Mouse (Mus musculus) megakaryocyte-erythroid progenitor cell, adult 5-6 weeks (primary cell): ENCODE measurements around the gene Cuta. TPM values are rescaled to one million over a fixed set of nuclear protein-coding genes. Genes with fewer than 3 reads are reported as not detected.

ENCODE experiments used
- ATAC-seq: replicated peaks from 2 replicates; pipeline ENCODE4 v1.8.0; 2016; ENCODE audit warnings: mild to moderate bottlenecking, inconsistent platforms; ENCODE audit not compliant: severe bottlenecking, poor library complexity, low FRiP score, low TSS enrichment
- total RNA-seq, 2 experiments: library from RNA; stranded (forward) in 1 of 2; stranded (reverse) in 1 of 2; fragments of 200-1000, 215-1000 nt in 1 of 2; fragments of >200 nt in 1 of 2; fragmentation: Nextera tagmentation in 1 of 2; gene quantifications; 2 replicates each; pipeline ENCODE4 v1.2.3; 2014 to 2017

Cuta gene
- total RNA-seq, 2 experiments from 2014 or later = 93.0 to 184 TPM

GRCm38 (mm10) chr17:26900916-26901315, 38.5 kb downstream of the Cuta start:
- ATAC-seq = no peak

GRCm38 (mm10) chr17:26895578-26895977, 43.8 kb downstream of the Cuta start:
- ATAC-seq = peak; percentile 49

DNA sequence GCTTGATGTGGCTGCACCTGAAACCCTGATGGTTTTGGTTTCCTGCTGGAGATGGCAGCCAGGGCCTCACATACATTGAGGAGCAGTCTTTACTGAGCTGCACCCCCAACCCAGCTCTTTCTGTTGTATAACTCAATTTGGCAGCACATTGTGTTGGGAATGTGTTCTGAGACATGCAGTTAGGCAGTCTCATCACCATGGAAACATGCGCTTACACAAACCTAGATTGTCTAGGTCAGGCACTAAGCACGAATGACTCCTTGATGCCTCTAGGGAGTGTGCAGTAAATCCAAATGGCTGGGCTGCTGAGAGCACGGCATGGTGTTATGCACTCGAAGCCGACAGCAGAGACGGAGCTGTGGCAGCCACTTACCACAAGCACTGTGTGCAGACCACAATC, 45.0 kb downstream of the Cuta start:
- no peak for ATAC-seq

GRCm38 (mm10) chr17:26893492-26893891, 45.9 kb downstream of the Cuta start:
- ATAC-seq = no peak

DNA sequence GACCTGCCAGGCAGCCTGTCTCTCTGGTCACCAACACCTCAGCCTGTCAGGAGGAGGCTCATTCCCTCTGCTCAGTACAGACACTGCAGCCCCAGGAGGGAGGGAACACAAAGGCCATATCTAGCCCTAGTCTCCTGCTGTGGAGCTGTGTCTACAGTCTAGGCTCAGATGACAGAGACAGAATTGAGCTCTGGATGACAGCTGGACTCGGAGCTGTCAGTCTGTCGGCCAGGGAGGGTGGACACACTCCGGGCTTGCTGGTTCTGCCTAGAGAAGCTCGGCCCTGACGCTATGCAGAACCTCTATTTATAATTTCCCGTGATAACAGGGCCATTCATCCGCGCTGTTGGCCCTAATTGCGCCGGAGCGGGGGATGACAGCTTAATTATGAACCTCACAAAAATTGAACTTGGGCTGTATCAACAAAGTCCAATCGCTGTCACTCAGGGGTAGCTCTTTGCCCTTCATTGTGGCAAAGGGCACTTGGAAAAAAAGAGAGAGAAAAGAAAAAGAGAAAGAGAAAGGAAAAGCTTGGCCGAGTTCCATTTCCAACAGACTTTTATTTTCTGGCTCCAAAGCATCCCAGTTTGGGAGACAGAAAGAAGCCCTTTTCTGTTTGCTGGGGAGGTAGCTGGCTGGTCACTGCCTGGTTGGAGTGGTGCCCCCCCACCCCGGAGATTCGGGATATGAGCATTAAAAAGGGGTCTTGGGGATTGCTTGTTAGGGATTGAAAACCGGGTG, 46.6 kb downstream of the Cuta start:
- ATAC-seq = no peak

GRCm38 (mm10) chr17:26887926-26888325, 51.4 kb downstream of the Cuta start:
- no peak for ATAC-seq

GRCm38 (mm10) chr17:26886047-26886749, 53.2 kb downstream of the Cuta start:
- peak; percentile 85 for ATAC-seq

- peak; percentile 88 for ATAC-seq
These were observed 54.1 kb downstream of the Cuta start for GRCm38 (mm10) chr17:26884995-26885926.

Other genes starting within 250 kb of the Cuta start
- gene Crebrf, start 223.9 kb downstream of the Cuta start, total RNA-seq (2014; fragmentation: Nextera tagmentation) = 11.4 and 12.0 TPM in 2 replicates
- gene Crebrf, start 223.9 kb downstream of the Cuta start, total RNA-seq (2017) = 17.9 and 37.0 TPM in 2 replicates
- gene Bnip1, start 158.5 kb downstream of the Cuta start, total RNA-seq (2014; fragmentation: Nextera tagmentation) = 60.6 and 68.9 TPM in 2 replicates
- 49.6 and 59.8 TPM in 2 replicates for gene Bnip1, start 158.5 kb downstream of the Cuta start, total RNA-seq (2017)
- gene Nkx2-5, start 94.6 kb downstream of the Cuta start, total RNA-seq (2014; fragmentation: Nextera tagmentation) = not detected in 2 replicates
- gene Nkx2-5, start 94.6 kb downstream of the Cuta start, total RNA-seq (2017) = not detected in 2 replicates
- 15.6 and 19.6 TPM in 2 replicates for gene Kifc5b, start 22.5 kb downstream of the Cuta start, total RNA-seq (2014; fragmentation: Nextera tagmentation)
- 9.1 and 9.7 TPM in 2 replicates for gene Kifc5b, start 22.5 kb downstream of the Cuta start, total RNA-seq (2017)
- 8.2 and 11.6 TPM in 2 replicates for gene Phf1, start 6.5 kb downstream of the Cuta start, total RNA-seq (2014; fragmentation: Nextera tagmentation)
- 2.2 and 2.8 TPM in 2 replicates for gene Phf1, start 6.5 kb downstream of the Cuta start, total RNA-seq (2017)
- 18.2 and 33.6 TPM in 2 replicates for gene Syngap1, start 1.7 kb upstream of the Cuta start, total RNA-seq (2014; fragmentation: Nextera tagmentation)
- gene Syngap1, start 1.7 kb upstream of the Cuta start, total RNA-seq (2017) = 7.7 and 9.1 TPM in 2 replicates
- gene Zbtb9, start 33.6 kb upstream of the Cuta start, total RNA-seq (2014; fragmentation: Nextera tagmentation) = 5.5 and 14.6 TPM in 2 replicates
- 18.3 and 22.0 TPM in 2 replicates for gene Zbtb9, start 33.6 kb upstream of the Cuta start, total RNA-seq (2017)
- 91.5 and 117 TPM in 2 replicates for gene Bak1, start 89.4 kb upstream of the Cuta start, total RNA-seq (2014; fragmentation: Nextera tagmentation)
- gene Bak1, start 89.4 kb upstream of the Cuta start, total RNA-seq (2017) = 37.5 and 38.6 TPM in 2 replicates
- gene Itpr3, start 117.7 kb upstream of the Cuta start, total RNA-seq (2014; fragmentation: Nextera tagmentation) = 3.0 and 4.2 TPM in 2 replicates
- gene Itpr3, start 117.7 kb upstream of the Cuta start, total RNA-seq (2017) = 3.0 and 3.4 TPM in 2 replicates
- gene Uqcc2, start 194.3 kb upstream of the Cuta start, total RNA-seq (2014; fragmentation: Nextera tagmentation) = 180 and 198 TPM in 2 replicates
- 177 and 204 TPM in 2 replicates for gene Uqcc2, start 194.3 kb upstream of the Cuta start, total RNA-seq (2017)
- gene Ip6k3, start 228.2 kb upstream of the Cuta start, total RNA-seq (2014; fragmentation: Nextera tagmentation) = not detected in 2 replicates
- not detected in 2 replicates for gene Ip6k3, start 228.2 kb upstream of the Cuta start, total RNA-seq (2017)